Mouse (Mus musculus) hindbrain, embryonic 10.5 days (tissue): ENCODE measurements around the gene Prm1. TPM values are rescaled to one million over a fixed set of nuclear protein-coding genes. Genes with fewer than 3 reads are reported as not detected.

Experiments
- DNase-seq: peaks from one replicate; pipeline ENCODE4 v3.0.0-alpha.2; 2017; ENCODE audit warnings: low spot score
- H3K27ac ChIP-seq: fragments of 300-500 bp; sonication (generic); 2 replicates; pipeline ENCODE4 v1.5.1; 2016; ENCODE audit warnings: mild to moderate bottlenecking, moderate library complexity
- H3K27me3 ChIP-seq: fragments of 300-500 bp; sonication (generic); 2 replicates; pipeline ENCODE4 v1.6.1; 2016; ENCODE audit warnings: mild to moderate bottlenecking; ENCODE audit not compliant: poor library complexity, insufficient read depth, severe bottlenecking
- H3K36me3 ChIP-seq: fragments of 300-500 bp; sonication (generic); 2 replicates; pipeline ENCODE4 v1.6.1; 2016; ENCODE audit warnings: mild to moderate bottlenecking, moderate library complexity
- H3K4me1 ChIP-seq: fragments of 300-500 bp; sonication (generic); replicated peaks from 2 replicates; pipeline ENCODE4 v1.6.1; 2016; ENCODE audit warnings: mild to moderate bottlenecking
- H3K4me3 ChIP-seq: fragments of 300-500 bp; sonication (generic); 2 replicates; pipeline ENCODE4 v1.5.1; 2016; ENCODE audit warnings: mild to moderate bottlenecking, moderate library complexity
- H3K9me3 ChIP-seq: fragments of 300-500 bp; sonication (generic); 2 replicates; pipeline ENCODE4 v1.6.1; 2016; ENCODE audit warnings: mild to moderate bottlenecking, moderate library complexity
- WGBS: fragments of 180-500 bp; shearing (Covaris S2); methylation state at CpG from one replicate; pipeline ENCODE4 v1.1.7; 2016; 5-methylcytosine and 5-hydroxymethylcytosine counted together
- polyA plus RNA-seq: library from polyadenylated mRNA; unstranded; fragments of >200 nt; fragmentation: Nextera tagmentation; extraction: Ambion mirVana; gene quantifications from 2 replicates; pipeline ENCODE4 v1.2.1, GENCODE M21; 2016

The Prm1 gene
- polyA plus RNA-seq, 1 experiment from 2014 or later, result not detected

- peaks cover 22% of the 10 kb centered on the region for H3K4me1 ChIP-seq
- 86% methylated on average over 8 of the region's 8 CpGs for WGBS
- no peak overlapping the region for H3K4me3 ChIP-seq
- no peak overlapping the region for H3K27ac ChIP-seq
- H3K9me3 ChIP-seq, result no peaks in the 10 kb centered on the region
- DNase-seq, result no peak
- peaks cover 8% of the 10 kb centered on the region for H3K27me3 ChIP-seq
- no peaks in the 10 kb centered on the region for H3K36me3 ChIP-seq
Observed at GRCm38 (mm10) chr16:10773543-10773942, 32.1 kb downstream of the Prm1 start.

- no peaks in the 10 kb centered on the region for H3K36me3 ChIP-seq
- 55% methylated on average over 19 of the region's 19 CpGs for WGBS
- no peak overlapping the region for H3K4me3 ChIP-seq
- no peak overlapping the region for H3K27ac ChIP-seq
- H3K9me3 ChIP-seq, result no peaks in the 10 kb centered on the region
- peaks cover 12% of the 10 kb centered on the region; the same call in 1 of the 2 replicates for H3K4me1 ChIP-seq
- DNase-seq, result no peak
- H3K27me3 ChIP-seq, result peaks cover 9% of the 10 kb centered on the region
Observed at GRCm38 (mm10) chr16:10771769-10772510, 33.7 kb downstream of the Prm1 start.

- Histone ChIP-seq H3K27ac (no peak overlapping the region), H3K4me3 (no peak overlapping the region), H3K36me3 (no peaks in the 10 kb centered on the region), H3K27me3 (peaks cover 9% of the 10 kb centered on the region), H3K9me3 (no peaks in the 10 kb centered on the region), H3K4me1 (peaks cover 7% of the 10 kb centered on the region; the same call in 1 of the 2 replicates)
- no peak for DNase-seq
- WGBS, result 51% methylated on average over 4 of the region's 4 CpGs
Observed at GRCm38 (mm10) chr16:10770531-10771325, 34.9 kb downstream of the Prm1 start.

- DNase-seq, result no peak
- H3K36me3 ChIP-seq, result no peaks in the 10 kb centered on the region
- 41% methylated on average over 2 of the region's 2 CpGs for WGBS
Observed at GRCm38 (mm10) chr16:10769661-10770060, 36.0 kb downstream of the Prm1 start.

GRCm38 (mm10) chr16:10768821-10769220, 36.8 kb downstream of the Prm1 start:
- Histone ChIP-seq H3K36me3 (no peaks in the 10 kb centered on the region), H3K27me3 (peaks cover 9% of the 10 kb centered on the region), H3K4me1 (peaks cover 10% of the 10 kb centered on the region; the same call in 1 of the 2 replicates), H3K4me3 (no peak overlapping the region), H3K27ac (no peak overlapping the region), H3K9me3 (no peaks in the 10 kb centered on the region)
- DNase-seq, result no peak
- WGBS, result 70% methylated on average over 9 of the region's 9 CpGs

More at GRCm38 (mm10) chr16:10769661-10770060, 36.0 kb downstream of the Prm1 start:
- Histone ChIP-seq H3K27me3 (peaks cover 9% of the 10 kb centered on the region), H3K9me3 (no peaks in the 10 kb centered on the region), H3K27ac (no peak overlapping the region), H3K4me1 (peaks cover 7% of the 10 kb centered on the region; the same call in 1 of the 2 replicates), H3K4me3 (no peak overlapping the region)

GRCm38 (mm10) chr16:10767158-10767557, 38.5 kb downstream of the Prm1 start:
- Histone ChIP-seq H3K27me3 (peaks cover 9% of the 10 kb centered on the region), H3K4me3 (no peak overlapping the region), H3K27ac (no peak overlapping the region), H3K36me3 (no peaks in the 10 kb centered on the region), H3K9me3 (no peaks in the 10 kb centered on the region), H3K4me1 (peaks cover 15% of the 10 kb centered on the region; the same call in 1 of the 2 replicates)
- DNase-seq, result peak; percentile 64
- WGBS, result 50% methylated on average over 4 of the region's 4 CpGs

- WGBS, result 65% methylated on average over 2 of the region's 2 CpGs
- no peaks in the 10 kb centered on the region for H3K36me3 ChIP-seq
- H3K4me3 ChIP-seq, result no peak overlapping the region
- peaks cover 5% of the 10 kb centered on the region; the same call in 1 of the 2 replicates for H3K27me3 ChIP-seq
- no peak overlapping the region for H3K27ac ChIP-seq
- H3K9me3 ChIP-seq, result no peaks in the 10 kb centered on the region
- peaks cover 19% of the 10 kb centered on the region for H3K4me1 ChIP-seq
- no peak for DNase-seq
Observed at GRCm38 (mm10) chr16:10764323-10764722, 41.3 kb downstream of the Prm1 start.

- H3K27ac ChIP-seq, result no peak overlapping the region
- H3K36me3 ChIP-seq, result no peaks in the 10 kb centered on the region
- peaks cover 3% of the 10 kb centered on the region; the same call in 1 of the 2 replicates for H3K27me3 ChIP-seq
- WGBS, result 60% methylated on average over 6 of the region's 6 CpGs
- no peak overlapping the region for H3K4me3 ChIP-seq
- H3K4me1 ChIP-seq, result peaks cover 19% of the 10 kb centered on the region
- no peak for DNase-seq
- H3K9me3 ChIP-seq, result no peaks in the 10 kb centered on the region
Observed at GRCm38 (mm10) chr16:10763540-10764264, 41.9 kb downstream of the Prm1 start.

GRCm38 (mm10) chr16:10762569-10763180, 43.0 kb downstream of the Prm1 start:
- H3K9me3 ChIP-seq, result no peaks in the 10 kb centered on the region

GRCm38 (mm10) chr16:10761182-10761581, 44.5 kb downstream of the Prm1 start:
- DNase-seq, result no peak
- H3K27ac ChIP-seq, result 0 out of 2 replicates have a peak overlapping the region, but pooled peaks have one; percentile 35
- no peak overlapping the region for H3K4me3 ChIP-seq
- H3K9me3 ChIP-seq, result no peaks in the 10 kb centered on the region
- 63% methylated on average over 8 of the region's 8 CpGs for WGBS
- no peaks in the 10 kb centered on the region for H3K27me3 ChIP-seq
- peaks cover 19% of the 10 kb centered on the region for H3K4me1 ChIP-seq
- H3K36me3 ChIP-seq, result no peaks in the 10 kb centered on the region

More at GRCm38 (mm10) chr16:10762569-10763180, 43.0 kb downstream of the Prm1 start:
- Histone ChIP-seq H3K27me3 (no peaks in the 10 kb centered on the region), H3K4me3 (no peak overlapping the region), H3K36me3 (no peaks in the 10 kb centered on the region), H3K27ac (no peak overlapping the region), H3K4me1 (peaks cover 19% of the 10 kb centered on the region)
- WGBS, result 78% methylated on average over 5 of the region's 5 CpGs
- DNase-seq, result no peak

- Histone ChIP-seq H3K27me3 (no peaks in the 10 kb centered on the region), H3K4me1 (peaks cover 9% of the 10 kb centered on the region), H3K4me3 (no peak overlapping the region), H3K27ac (no peak overlapping the region), H3K36me3 (no peaks in the 10 kb centered on the region), H3K9me3 (no peaks in the 10 kb centered on the region)
- DNase-seq, result no peak
- WGBS, result 78% methylated on average over 6 of the region's 6 CpGs
Observed at GRCm38 (mm10) chr16:10756168-10756567, 49.5 kb downstream of the Prm1 start.
